Mouse (Mus musculus) layer of hippocampus, postnatal 14 days (tissue): ENCODE data around the gene Chadl. TPM values are rescaled to one million over a fixed set of nuclear protein-coding genes. Genes with fewer than 3 reads are reported as not detected.
"Not testable (repeated sequence)": the region's sequence is repeated elsewhere in the genome, so short reads cannot be mapped to it uniquely, and the experiment has no call there.

Source experiments
- DNase-seq, 2 experiments: peaks; one replicate each; pipeline ENCODE4 v3.0.0; 2021 to 2022; ENCODE audit warnings: low spot score in 2 of 2, mixed read lengths in 1 of 2
- long read RNA-seq, 2 experiments: library from polyadenylated mRNA; stranded (forward); transcript quantifications; one replicate each; pipeline ENCODE4 v2.0.0; 2021
- total RNA-seq, 2 experiments: library from RNA; stranded (reverse); gene quantifications; 2 replicates each; pipeline ENCODE4 v1.2.3; 2021

The Chadl gene
- total RNA-seq = 10 to 100 TPM; 25.6 to 27.0 TPM
- long read RNA-seq, experiment 1, transcript Chadl-203 (3 exons, 1,095 nt) = minor isoform, 10 of 46 reads
- long read RNA-seq, experiment 1, transcript Chadl-201 (6 exons, 2,548 nt) = major isoform, 24 of 46 reads
- long read RNA-seq, experiment 1, partial matches to known transcripts = 10 of 46 reads
- long read RNA-seq, experiment 1, other reads (novel, unspliced or antisense) = 2 of 46 reads
- long read RNA-seq, experiment 2, transcript Chadl-203 (3 exons, 1,095 nt) = minor isoform, 14 of 61 reads
- long read RNA-seq, experiment 2, transcript Chadl-201 (6 exons, 2,548 nt) = major isoform, 29 of 61 reads
- long read RNA-seq, experiment 2, partial matches to known transcripts = 14 of 61 reads
- long read RNA-seq, experiment 2, other reads (novel, unspliced or antisense) = 4 of 61 reads

GRCm38 (mm10) chr15:81697175-81697574 is at the start of gene Chadl:
Gene Chadl, minus strand, starts transcription at chr15:81697287.
- peak; percentile 51 to 67 for DNase-seq

GRCm38 (mm10) chr15:81745601-81746114 is 48.6 kb upstream of the Chadl start:
- peak; percentile 50 to 68 for DNase-seq

DNA sequence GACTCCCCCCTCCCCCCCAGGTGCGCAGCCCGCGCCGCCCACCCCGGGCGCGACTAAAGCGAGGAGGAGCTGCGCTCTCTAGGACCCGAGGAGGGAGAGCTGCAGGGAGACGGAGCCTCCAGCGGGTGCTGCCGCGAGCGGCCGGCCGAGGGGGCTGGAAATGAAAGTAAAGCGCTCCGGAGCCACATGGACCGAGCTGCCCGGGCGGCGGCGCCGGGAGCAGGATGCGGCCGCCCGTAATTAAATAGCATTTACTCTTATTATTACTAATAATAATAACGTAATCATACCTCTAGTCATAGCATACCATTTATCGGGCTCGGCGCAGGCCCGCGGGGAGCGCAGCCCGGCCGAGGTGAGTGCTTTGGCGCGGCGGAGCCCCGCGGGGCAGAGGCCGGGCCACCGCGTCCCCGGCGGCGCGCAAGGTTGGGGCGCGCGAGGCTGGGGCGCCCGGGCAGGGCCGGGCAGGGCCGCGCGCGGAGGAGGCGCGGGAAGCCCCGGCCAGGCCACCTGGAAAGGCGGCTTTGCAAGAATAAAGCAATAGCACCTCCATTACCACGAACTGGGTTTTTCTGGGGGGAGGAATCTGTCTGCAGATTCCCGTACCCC is 48.0 kb upstream of the Chadl start, which contains the start of the genes Zc3h7b and Rangap1:
Zc3h7b (plus strand) TSS at position 66 of the 609 bp plus-strand sequence.
Rangap1 (minus strand) TSS at position 539 of the 609 bp plus-strand sequence.
- DNase-seq = peak; percentile 69 to 70

DNA sequence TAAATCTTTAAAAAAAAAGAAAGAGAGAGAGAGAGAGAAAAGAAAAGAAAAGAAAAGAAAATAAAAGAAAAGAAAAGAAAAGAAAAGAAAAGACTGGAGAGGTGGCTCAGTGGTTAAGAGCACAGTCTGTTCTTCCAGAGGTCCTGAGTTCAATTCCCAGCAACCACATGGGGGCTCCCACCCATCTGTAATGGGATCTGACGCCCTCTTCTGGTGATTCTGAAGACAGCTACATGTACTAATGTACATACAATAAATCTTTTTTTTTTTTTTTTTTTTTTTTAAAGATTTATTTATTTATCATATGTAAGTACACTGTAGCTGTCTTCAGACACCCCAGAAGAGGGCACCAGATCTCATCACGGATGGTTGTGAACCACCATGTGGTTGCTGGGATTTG is 45.3 kb upstream of the Chadl start:
- DNase-seq = not testable (repeated sequence)

- DNase-seq = no peak
Observed at GRCm38 (mm10) chr15:81739924-81740323, 42.8 kb upstream of the Chadl start.

- no peak for DNase-seq
Observed at GRCm38 (mm10) chr15:81739296-81739695, 42.2 kb upstream of the Chadl start.

GRCm38 (mm10) chr15:81735075-81735474 is 38.0 kb upstream of the Chadl start:
- DNase-seq = no peak

GRCm38 (mm10) chr15:81729792-81730635 is 32.9 kb upstream of the Chadl start:
- DNase-seq = peak; percentile 97 to 99

DNA sequence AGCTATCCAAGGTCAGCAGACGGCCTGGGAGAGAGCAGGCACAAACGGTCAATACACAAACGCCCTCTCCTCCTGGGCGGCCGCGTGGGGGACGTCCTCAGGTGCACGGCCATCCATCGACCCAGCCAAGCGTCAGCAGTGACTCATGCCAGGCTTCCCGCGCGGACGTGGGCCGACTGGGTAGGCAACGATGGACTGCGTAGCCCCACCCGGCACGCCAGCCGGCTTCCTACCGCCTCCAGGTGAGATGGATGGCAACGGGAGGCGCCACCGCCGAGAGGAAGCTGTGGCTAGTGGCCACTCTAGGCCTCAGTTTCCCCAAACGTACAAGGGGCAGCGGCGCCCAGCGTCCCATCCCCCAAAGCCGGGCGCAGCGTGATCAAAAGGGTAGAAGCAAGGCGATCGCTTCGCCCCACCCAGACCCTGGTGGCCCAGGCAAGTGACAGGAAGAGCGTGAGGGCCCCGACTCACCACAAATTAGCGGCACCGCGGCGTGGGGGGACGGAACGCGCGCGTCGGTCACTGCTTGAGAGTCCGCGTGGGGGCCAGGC is 32.2 kb upstream of the Chadl start:
- DNase-seq = no peak

DNA sequence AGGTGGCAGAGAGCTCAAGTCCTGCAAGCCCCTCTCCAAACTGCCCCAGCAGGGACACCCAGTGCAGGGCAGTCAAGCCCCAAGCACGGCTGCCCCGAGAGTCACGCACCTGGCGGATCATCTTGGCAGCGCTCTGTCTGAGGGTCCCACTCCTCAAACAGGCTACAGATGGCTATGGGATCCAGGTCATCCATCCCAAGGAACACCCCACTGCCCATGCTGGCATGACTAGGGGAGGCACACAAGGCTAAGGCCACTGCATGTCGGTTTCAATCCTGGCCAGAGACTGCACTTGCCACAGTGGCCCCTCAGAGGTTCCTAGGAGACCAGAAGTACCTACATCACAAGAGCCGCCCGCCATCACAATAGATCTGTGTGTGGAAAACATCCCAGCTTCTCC is 28.9 kb upstream of the Chadl start:
- DNase-seq = no peak

GRCm38 (mm10) chr15:81723653-81724052 is 26.6 kb upstream of the Chadl start:
- DNase-seq = no peak

GRCm38 (mm10) chr15:81722361-81722760 is 25.3 kb upstream of the Chadl start:
- no peak for DNase-seq

DNA sequence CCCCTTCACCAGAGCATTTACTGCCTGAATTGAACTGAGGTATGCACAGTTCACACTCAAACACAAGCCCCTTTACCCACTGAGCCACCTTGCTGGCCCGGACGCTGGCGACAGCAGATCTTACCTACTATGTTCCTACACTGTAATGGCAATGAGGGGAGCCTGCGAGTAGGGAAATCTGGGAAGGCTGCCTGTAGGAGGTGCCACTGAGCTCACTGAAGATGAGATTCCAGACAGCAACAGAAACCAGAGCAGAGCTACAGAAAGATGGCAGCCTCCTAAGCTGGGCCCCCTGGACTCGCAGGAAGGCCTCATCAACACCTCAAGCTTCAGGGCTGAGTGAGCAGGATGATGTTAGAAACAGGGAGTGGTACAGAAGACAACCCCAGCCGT is 22.0 kb upstream of the Chadl start:
- no peak for DNase-seq

DNA sequence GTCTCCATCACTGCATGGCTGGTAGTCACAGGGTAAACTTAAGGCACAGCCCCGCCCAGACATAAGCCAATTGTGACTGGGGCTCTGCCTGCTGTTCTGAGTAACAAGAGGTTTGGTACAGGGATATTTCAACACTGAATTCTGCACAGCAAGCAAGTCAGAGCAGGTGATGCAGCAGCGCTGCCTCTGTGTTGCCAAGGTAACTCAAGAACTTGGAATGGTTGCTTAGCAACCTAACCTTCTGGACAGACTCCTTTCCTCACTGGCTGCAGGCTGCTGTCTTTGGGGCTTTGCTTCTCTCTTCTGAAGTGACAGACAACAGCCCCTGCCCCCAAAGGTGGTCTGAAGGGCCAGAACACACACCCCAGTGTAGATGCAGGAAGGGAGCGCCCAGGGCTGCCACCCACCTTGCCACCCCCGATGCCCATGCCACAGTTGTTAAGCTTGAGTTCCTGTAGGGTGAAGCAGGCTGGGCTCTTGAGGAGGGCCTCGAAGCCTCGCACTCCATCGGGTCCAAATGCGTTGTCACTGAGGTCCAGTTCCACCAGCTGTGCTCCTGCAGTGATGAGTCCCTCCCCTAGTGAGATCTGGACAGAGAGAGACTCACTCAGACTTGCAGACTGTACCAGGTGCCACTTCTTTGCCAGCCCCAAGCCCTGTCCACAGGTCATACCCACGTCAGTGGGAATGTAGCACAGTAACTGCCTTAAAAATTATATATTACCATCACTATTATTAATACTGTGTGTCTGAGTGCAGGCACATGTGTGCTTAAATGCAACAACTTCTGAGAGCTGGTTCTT is 21.4 kb upstream of the Chadl start:
- DNase-seq = no peak

DNA sequence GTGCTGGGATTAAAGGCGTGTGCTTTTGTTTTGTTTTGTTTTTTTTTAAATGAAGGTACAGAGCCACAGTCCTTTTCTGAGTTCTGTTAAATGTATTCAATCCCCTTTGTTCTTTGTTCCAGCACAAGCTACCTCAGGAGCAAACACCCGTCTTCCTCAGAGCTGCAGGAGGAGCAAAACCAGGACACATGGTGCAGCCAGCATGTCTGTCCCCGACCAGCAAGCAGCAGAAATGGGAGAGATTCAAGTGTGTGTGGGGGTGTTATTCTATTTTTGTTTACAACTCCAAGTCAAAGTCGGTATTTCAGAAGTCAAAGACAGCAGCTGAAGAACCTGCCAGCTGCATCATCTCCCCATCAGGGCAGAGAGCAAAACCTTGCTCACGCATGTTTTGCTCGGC is 16.7 kb upstream of the Chadl start:
- no peak for DNase-seq

DNA sequence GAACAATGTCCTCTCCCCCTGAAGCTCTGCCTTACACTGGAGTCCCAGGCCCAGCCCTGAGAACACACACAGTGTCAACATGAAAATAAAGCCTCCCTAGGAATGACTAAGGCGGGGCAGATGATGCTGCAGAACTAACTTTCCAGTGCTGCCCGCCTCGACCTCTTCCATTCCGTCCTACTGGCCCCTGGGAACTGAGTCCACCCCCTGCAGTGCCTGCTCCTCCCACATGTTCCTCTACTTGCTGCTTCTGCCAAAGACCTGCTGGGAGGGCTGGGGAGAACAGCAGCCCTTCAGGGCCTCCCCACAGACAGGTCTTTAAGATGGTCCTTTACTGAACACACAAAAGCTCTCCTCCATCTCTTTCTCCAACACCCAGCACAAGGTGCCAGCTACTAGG is 13.7 kb upstream of the Chadl start:
- no peak for DNase-seq

DNA sequence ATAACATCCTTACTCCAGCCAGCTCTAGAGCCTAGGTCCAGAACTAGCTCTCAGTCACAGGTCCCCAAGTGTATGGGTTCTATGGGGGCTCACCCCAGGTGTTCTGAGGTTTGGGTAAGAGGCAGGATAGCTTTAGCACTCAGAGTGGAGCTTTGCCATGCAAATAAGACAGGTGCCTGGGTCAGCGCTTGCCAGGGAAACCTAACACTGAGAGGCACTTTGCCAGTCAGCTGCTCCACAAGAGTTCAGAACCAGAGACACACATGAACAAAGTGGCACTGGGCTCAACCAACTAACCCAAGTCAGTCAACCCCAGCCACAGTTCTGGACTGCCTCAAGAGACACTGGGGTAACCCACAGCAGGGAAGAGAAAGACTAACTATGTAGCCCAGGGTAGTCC is 12.6 kb upstream of the Chadl start:
- no peak for DNase-seq

- no peak for DNase-seq
Observed at GRCm38 (mm10) chr15:81708991-81709390, 11.9 kb upstream of the Chadl start.

DNA sequence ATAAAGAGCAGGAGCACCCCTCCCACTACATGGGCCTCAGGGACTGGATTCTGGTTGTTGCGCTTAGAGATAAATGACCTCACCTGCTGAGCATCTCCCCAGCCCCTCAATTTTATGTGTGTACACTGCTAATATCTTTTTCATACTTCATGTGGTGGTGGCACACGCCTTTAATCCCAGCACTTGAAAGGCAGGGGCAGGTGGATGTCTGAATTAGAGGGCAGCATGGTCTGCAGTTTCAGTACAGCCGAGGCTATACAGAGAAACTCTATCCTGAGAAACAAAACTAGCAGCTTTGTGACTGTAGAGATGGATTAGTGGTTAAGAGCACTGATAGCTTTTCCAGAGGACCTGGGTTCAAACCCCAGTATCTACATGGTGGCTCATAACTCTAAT is 6.0 kb upstream of the Chadl start:
- DNase-seq = no peak
